In the genomic region with DNA sequence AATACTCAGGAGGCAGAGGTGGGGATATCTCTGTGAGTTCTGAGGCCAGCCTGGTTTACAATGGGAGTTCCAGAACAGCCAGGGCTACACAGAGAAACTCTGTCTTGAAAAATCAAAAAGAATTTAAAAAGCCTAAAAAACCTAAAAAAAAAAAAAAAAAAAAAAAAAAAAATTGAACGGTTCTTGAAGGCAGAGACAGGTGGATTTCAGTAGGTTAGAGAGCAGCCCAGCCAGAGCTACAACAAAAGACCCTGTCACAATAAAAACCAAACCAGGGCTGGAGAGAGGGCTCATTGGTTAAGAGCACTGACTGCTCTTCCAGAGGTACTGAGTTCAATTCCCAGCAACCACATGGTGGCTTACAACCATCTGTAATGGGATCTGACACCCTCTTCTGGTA, we compare ENCODE assay signal across 8 mouse cellular contexts. TPM values are rescaled to one million over a fixed set of nuclear protein-coding genes. Genes with fewer than 3 reads are reported as not detected.
DNase-seq lines count a peak whose midpoint lies in the region; ATAC-seq and TF ChIP-seq lines count a peak whose summit lies in the region.
"Not testable (repeated sequence)": the region's sequence is repeated elsewhere in the genome, so short reads cannot be mapped to it uniquely, and the experiment has no call there.

No protein-coding gene starts in this region.

- H3K4me1 ChIP-seq in E14TG2a.4 (replicated peaks; ENCODE audit: low read depth, low read length): peaks cover 85% of the 10 kb centered on the region
- H3K4me1 ChIP-seq in embryonic facial prominence, embryonic 14.5 days (ENCODE audit: control insufficient read depth, insufficient read depth, low read length): peaks cover 19% of the 10 kb centered on the region
- H3K4me1 ChIP-seq in forebrain, postnatal 0 days (ENCODE audit: insufficient read depth): peaks cover 12% of the 10 kb centered on the region; the same call in 1 of the 2 replicates
- peaks cover 24% of the 10 kb centered on the region for H3K4me1 ChIP-seq in hindbrain, embryonic 13.5 days (replicated peaks)
- H3K4me1 ChIP-seq in liver, embryonic 14.5 days (replicated peaks; ENCODE audit: control insufficient read depth in 2 of 2, insufficient read depth in 2 of 2, low read length in 1 of 2): peaks cover 42 to 48% of the 10 kb centered on the region in 2 experiments
- H3K4me1 ChIP-seq in midbrain, embryonic 13.5 days (replicated peaks): peaks cover 26% of the 10 kb centered on the region

- H3K36me3 ChIP-seq in E14TG2a.4 (ENCODE audit: insufficient read depth, low read length): peaks cover 30% of the 10 kb centered on the region
- H3K36me3 ChIP-seq in embryonic facial prominence, embryonic 14.5 days (ENCODE audit: control insufficient read depth, insufficient read depth, low read length); forebrain, postnatal 0 days (ENCODE audit: insufficient read depth); hindbrain, embryonic 13.5 days; liver, embryonic 14.5 days (replicated peaks; ENCODE audit: control insufficient read depth, insufficient read depth, low read depth); midbrain, embryonic 13.5 days: not testable (repeated sequence)

- TF ChIP-seq CTCF in E14TG2a.4 (conservative IDR thresholded peaks at IDR 0.05; ENCODE audit: low read length); liver, embryonic 14.5 days (IDR thresholded peaks at IDR 0.05; ENCODE audit: low read depth): not testable (repeated sequence)
- TF ChIP-seq CTCF in forebrain, postnatal 0 days (IDR thresholded peaks at IDR 0.05; ENCODE audit: low read depth): 0 out of 2 replicates have a peak, but pooled peaks have one; percentile 6
- 0 out of 2 replicates have a peak, but pooled peaks have one; percentile 22 for TF ChIP-seq CTCF in layer of hippocampus, adult 2 months (conservative IDR thresholded peaks at IDR 0.05)

- not testable (repeated sequence) for ATAC-seq in embryonic facial prominence, embryonic 14.5 days (ENCODE audit: low read depth); forebrain, postnatal 0 days; hindbrain, embryonic 13.5 days (ENCODE audit: low FRiP score); liver, embryonic 14.5 days (ENCODE audit: insufficient read depth); midbrain, embryonic 13.5 days

- H3K9ac ChIP-seq in embryonic facial prominence, embryonic 14.5 days (ENCODE audit: low read depth, low read length); forebrain, postnatal 0 days; hindbrain, embryonic 13.5 days; midbrain, embryonic 13.5 days (replicated peaks): not testable (repeated sequence)
- H3K9ac ChIP-seq in liver, embryonic 14.5 days (replicated peaks): peak overlapping the region; percentile 90

- 58% methylated on average over 1 of the region's 1 CpGs for WGBS in embryonic facial prominence, embryonic 14.5 days
- WGBS in forebrain, postnatal 0 days: 71% methylated on average over 1 of the region's 1 CpGs
- 94% methylated on average over 1 of the region's 1 CpGs for WGBS in hindbrain, embryonic 13.5 days
- 89% methylated on average over 1 of the region's 1 CpGs for WGBS in liver, embryonic 14.5 days (ENCODE audit: insufficient replicate concordance)
- 90% methylated on average over 1 of the region's 1 CpGs for WGBS in midbrain, embryonic 13.5 days

- H3K9me3 ChIP-seq in E14TG2a.4 (ENCODE audit: low read length); embryonic facial prominence, embryonic 14.5 days (ENCODE audit: control insufficient read depth, low read length); forebrain, postnatal 0 days (ENCODE audit: low read length); hindbrain, embryonic 13.5 days; liver, embryonic 14.5 days (ENCODE audit: control insufficient read depth, low read length); midbrain, embryonic 13.5 days: not testable (repeated sequence)

- not testable (repeated sequence) for DNase-seq in embryonic facial prominence, embryonic 14.5 days (ENCODE audit: low spot score); forebrain, postnatal 0 days; layer of hippocampus, adult 2 months (ENCODE audit: low spot score in 2 of 2); liver, embryonic 14.5 days (ENCODE audit: low read depth in 3 of 3, low spot score in 3 of 3)
- DNase-seq in thymus, postnatal 14 days: peak; percentile 3

- H3K4me3 ChIP-seq in E14TG2a.4 (replicated peaks; ENCODE audit: low read length): peak overlapping the region; percentile 78; the same call in 1 of the 2 replicates
- H3K4me3 ChIP-seq in embryonic facial prominence, embryonic 14.5 days (ENCODE audit: low read depth, low read length): 0 out of 2 replicates have a peak overlapping the region, but pooled peaks have one; percentile 99
- not testable (repeated sequence) for H3K4me3 ChIP-seq in forebrain, postnatal 0 days (ENCODE audit: low read depth, low read length); hindbrain, embryonic 13.5 days; layer of hippocampus, adult 2 months; midbrain, embryonic 13.5 days (replicated peaks)
- H3K4me3 ChIP-seq in liver, embryonic 14.5 days (ENCODE audit: insufficient read depth in 1 of 2, low read depth in 2 of 2, low read length in 2 of 2): peak overlapping the region; percentile 69 to 100

- not testable (repeated sequence) for TF ChIP-seq EP300 in liver, embryonic 14.5 days (IDR thresholded peaks at IDR 0.05; ENCODE audit: low read depth)

- not testable (repeated sequence) for H3K27me3 ChIP-seq in E14TG2a.4 (ENCODE audit: insufficient read depth, low read length); embryonic facial prominence, embryonic 14.5 days (replicated peaks; ENCODE audit: control insufficient read depth, insufficient read depth, low read length); forebrain, postnatal 0 days (ENCODE audit: insufficient read depth, low read length); hindbrain, embryonic 13.5 days; liver, embryonic 14.5 days (ENCODE audit: control insufficient read depth, insufficient read depth, low read length); midbrain, embryonic 13.5 days

- H3K4me2 ChIP-seq in embryonic facial prominence, embryonic 14.5 days (ENCODE audit: low read depth, low read length); forebrain, postnatal 0 days (ENCODE audit: low read depth); hindbrain, embryonic 13.5 days: not testable (repeated sequence)
- H3K4me2 ChIP-seq in liver, embryonic 14.5 days (ENCODE audit: low read depth): peak overlapping the region; percentile 75
- peak overlapping the region; percentile 89; the same call in 1 of the 2 replicates for H3K4me2 ChIP-seq in midbrain, embryonic 13.5 days (replicated peaks)

- not testable (repeated sequence) for H3K27ac ChIP-seq in embryonic facial prominence, embryonic 14.5 days (replicated peaks; ENCODE audit: low read depth, low read length); forebrain, postnatal 0 days (ENCODE audit: low read depth, low read length)
- H3K27ac ChIP-seq in hindbrain, embryonic 13.5 days: peak overlapping the region; percentile 99
- H3K27ac ChIP-seq in layer of hippocampus, adult 2 months: peak overlapping the region; percentile 97; the same call in 1 of the 2 replicates
- peak overlapping the region; percentile 81 for H3K27ac ChIP-seq in liver, embryonic 14.5 days
- H3K27ac ChIP-seq in midbrain, embryonic 13.5 days: peak overlapping the region; percentile 98

RNA-seq across cellular contexts. Expression of a gene that starts 0.8 kb away (rescaled TPM):
- polyA plus RNA-seq in embryonic facial prominence, embryonic 14.5 days (2014; fragmentation: Nextera tagmentation; extraction: Ambion mirVana): 70.4 and 78.8 TPM in 2 replicates
- 76.9 and 84.6 TPM in 2 replicates for total RNA-seq in forebrain, postnatal 0 days (2014; rRNA removed)
- 59.8 and 85.6 TPM in 2 replicates for polyA plus RNA-seq in forebrain, postnatal 0 days (2015; fragmentation: Nextera tagmentation; extraction: Ambion mirVana)
- polyA plus RNA-seq in hindbrain, embryonic 13.5 days (2015; fragmentation: Nextera tagmentation; extraction: Ambion mirVana): 101 and 103 TPM in 2 replicates
- total RNA-seq in layer of hippocampus, adult 2 months (2021): 100 to 1,000 TPM; 122 to 125 TPM
- polyA plus RNA-seq in liver, embryonic 14.5 days (2012; rRNA removed): 15.2 and 17.9 TPM in 2 replicates
- 23.1 and 26.8 TPM in 2 replicates for polyA plus RNA-seq in liver, embryonic 14.5 days (2014; fragmentation: Nextera tagmentation; extraction: Ambion mirVana)
- 120 TPM in 2 replicates for polyA plus RNA-seq in midbrain, embryonic 13.5 days (2015; fragmentation: Nextera tagmentation; extraction: Ambion mirVana)
